Mouse (Mus musculus): ENCODE results near the gene Sfrp5.

The Sfrp5 gene

DNA sequence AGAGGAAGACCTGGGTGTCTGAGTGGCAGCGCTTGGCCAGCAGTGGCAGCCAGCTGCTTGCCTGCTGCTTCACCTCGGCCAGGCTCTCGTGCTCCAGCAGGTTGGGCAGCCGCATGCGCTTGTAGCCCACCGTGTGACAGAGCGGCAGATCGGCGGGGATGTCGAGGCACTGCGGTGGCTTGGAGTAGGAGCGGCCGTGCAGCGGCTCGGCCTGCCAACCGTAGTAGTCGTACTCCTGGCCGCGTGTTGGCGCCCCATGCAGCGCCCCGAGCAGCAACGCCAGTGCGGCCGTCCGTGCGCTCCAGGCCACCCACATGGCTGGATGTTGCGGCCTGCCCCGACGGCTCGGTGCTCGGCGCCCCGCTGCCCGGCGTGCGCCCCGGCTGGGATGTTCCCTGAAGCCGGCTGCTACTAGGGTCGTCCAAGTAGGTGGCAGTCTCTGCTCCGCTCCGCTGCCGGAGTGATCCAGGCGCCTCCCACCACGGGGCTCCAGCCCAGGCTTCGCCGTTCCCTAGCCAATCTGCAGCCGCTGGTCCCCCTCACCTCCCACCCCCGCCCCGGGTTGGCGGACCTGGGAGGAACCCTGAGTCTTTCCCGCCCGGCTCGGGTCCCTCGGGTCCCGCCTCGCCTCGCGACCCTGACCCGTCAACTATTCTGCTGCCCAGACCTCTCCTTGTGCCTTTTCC is at the start of gene Sfrp5:
Gene Sfrp5 (minus strand): TSS at position 557 of the 686 bp plus-strand sequence.
- DNase-seq = no peak

DNA sequence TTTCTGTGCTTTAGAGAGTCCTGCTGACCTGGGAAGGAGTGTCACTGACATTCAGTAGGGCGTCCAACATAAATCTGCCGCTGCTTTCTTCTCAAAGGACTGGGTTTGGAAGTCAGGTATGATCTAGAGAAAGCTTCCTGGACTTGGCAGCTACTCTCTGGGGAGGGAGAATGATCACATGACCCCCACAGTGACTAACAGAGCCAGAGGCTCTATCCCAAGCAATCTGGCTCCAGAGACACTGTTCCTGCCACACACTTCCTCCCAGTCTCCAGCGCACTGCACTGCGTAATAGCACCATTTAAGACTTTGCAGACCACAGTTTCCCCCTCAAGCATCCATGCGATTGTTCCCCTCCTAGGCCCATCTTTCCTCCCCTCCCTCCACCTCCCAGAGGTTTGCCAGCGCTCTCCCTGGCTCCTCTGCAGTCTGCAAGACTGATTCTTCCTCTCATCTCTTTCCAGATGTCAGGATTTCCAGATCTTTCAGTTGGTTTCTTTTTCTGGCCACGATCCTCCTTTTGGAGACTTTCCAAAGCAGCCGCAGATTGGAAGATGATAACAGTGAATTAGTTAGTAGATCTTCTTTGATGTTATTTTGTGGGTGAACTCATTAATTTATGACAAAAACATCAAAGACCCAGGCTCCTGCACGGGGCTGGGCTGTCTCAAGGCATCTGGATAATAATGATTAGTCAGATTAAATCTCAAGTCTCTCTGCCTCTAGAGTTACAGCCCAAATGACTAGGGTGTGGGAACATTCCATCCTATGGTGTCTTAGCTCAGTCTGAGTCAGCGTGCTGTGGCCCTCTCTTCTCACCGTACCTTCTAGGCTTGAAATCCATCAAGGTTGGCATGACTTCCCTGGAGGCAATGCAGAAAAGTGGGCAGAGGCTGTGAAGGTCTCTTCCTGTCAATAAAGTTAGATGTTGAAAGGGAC is 48.2 kb upstream of the Sfrp5 start:
- no peak for DNase-seq

DNA sequence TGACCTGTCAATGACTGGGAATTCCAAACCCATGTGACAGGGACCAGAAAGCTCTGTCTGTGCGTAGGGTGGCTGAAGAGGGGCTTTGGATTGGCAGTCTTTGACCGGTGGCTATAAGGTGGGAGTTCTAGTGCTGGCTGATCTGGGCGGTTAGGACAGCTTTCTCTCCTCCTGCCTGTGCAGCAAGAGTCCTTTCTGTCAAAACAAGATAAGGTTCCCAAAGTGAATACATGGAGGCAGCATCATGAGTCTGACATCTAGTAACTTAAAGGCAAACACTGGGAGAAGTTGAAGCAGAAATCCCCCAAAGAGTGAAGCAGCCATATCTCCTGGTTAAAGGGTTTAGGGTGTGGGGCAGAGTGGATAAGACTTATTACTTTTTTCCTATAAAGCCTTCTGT is 45.5 kb upstream of the Sfrp5 start, which contains the start of gene Golga7b:
Gene Golga7b (plus strand): TSS at position 56 of the 400 bp plus-strand sequence.
- DNase-seq = no peak

- DNase-seq = no peak
These were observed 44.6 kb upstream of the Sfrp5 start for GRCm38 (mm10) chr19:42246626-42247025.

- DNase-seq = no peak
These were observed 41.3 kb upstream of the Sfrp5 start for GRCm38 (mm10) chr19:42243401-42243800.

- DNase-seq = no peak
These were observed 38.8 kb upstream of the Sfrp5 start for GRCm38 (mm10) chr19:42240881-42241280.

- no peak for DNase-seq
These were observed 36.3 kb upstream of the Sfrp5 start for GRCm38 (mm10) chr19:42238341-42238715.

DNA sequence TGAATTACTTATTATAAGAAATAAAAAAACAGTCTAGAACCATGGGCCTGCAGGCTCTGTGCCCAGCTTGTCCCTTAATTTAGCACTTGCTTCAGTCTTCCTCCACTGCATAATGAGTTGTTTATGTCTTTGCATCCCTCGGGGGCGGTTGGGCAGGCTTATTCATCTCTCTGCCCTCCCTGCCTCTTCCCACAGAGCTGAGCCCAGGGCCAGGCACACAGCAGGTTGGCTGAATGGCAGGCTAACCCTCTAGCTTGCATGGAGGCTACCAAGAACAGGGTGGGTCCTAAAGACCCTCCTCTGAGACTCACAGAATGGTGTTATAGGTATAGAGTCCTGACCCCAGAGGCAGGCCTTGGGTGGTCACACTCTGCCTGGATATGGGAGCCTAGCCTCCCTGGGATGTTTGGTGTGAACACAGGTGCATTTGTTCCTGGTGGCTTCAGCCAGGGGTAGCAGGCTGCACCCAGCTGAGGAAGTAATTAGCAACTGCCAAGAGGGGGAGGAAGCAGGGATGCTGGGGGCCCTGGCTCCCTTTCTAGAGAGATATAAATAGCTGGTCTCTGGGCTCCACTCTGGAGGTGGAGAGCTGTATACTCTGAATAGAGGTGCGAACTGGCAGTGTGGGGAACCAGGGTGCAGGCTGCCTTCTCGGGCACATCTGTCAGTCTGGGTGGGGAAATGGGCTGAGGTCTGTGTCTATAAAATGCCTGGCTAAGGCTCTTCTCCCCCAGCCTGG is 35.7 kb upstream of the Sfrp5 start:
- DNase-seq = peak; percentile 35

DNA sequence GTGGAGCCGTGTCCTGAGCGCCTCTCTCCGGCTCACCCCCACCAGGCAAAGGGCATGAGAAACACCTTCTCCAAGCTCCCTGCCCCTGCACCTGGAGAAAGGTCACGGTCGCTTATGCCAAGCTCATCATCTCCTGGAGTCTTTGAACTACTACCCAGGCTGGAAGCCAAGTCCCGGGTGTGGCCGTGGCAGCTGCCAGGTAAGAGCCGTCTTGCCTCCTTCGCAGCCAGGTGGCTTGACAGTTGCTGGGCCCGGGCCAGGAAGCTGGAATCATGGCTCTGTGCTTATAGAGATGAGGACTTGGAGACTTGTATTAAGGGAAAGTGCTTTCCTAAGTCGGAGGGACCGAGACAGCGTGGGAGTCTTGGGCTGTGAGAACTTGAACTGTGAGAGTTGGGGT is 28.9 kb upstream of the Sfrp5 start:
- DNase-seq = peak; percentile 35

DNA sequence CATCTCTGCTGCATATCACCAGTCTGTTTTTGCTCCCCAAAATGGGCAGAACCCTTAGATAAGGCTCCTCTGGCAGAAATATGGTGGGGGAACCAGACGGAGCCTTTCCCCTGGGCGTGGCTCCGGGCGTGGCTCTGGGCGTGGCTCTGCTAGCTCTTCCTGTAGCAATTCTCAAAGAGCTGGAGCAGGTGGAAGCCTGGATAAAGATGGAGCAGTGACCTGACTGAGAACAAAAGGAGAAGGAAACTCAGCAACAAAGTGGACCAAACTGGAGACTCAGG is 28.2 kb upstream of the Sfrp5 start:
- no peak for DNase-seq

DNA sequence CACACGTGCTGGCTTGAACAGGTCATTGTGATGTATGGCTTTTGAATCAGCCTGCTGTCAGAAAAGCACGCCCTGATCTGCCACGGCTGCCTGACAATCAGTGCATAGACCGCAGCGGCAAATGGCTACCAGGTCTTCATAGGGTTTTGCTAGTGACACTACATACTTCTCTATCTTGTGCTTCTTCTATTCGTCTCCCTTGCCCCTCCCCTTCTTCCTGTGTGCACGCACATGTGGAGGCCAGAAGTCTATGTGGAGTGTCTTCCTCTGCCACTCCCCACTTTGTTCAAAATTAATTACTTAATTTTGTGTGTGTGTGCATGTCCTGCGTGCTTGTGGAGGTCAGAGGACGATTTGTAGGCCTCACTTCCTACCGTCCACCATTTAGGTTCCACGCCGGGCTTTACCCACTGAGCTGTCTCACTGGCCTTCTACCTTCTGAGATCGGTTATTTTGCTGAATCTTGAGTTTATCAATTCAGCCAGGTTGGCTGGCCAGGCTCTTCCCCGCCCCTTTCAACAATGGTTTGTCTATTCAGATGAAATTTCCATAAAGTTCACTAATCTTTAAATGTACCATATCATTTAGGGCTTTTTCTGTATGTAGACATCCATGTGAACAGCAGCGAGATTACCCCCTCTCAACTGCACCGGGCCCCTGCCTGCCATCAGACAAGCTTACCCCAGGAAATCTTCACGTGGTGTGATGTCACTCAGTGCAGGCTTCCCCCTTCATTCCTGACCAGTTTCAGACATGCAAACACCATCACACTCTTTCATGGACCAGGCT is 27.6 kb upstream of the Sfrp5 start:
- DNase-seq = no peak

GRCm38 (mm10) chr19:42226451-42226850 is 24.4 kb upstream of the Sfrp5 start:
- DNase-seq = no peak

DNA sequence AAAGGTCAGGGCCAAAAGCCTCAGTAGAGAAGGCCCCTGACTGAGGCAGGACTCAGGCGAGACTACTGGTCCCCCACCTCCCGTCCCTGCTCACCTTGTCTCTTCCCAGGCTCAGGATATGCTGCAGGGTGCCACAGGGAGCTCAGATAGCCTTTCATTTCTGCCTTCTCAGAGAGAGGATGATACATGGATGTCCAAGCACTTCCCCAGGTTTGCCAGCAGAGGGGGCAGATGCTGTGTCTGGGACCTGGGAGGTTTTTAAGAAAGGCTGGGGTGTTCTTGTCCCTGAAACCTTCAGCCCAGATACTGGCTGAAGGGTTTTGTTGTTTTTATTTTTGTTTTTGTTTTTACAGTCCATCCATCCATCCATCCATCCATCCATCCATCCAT is 15.3 kb upstream of the Sfrp5 start:
- DNase-seq = peak; percentile 23

GRCm38 (mm10) chr19:42216699-42217373 is 14.8 kb upstream of the Sfrp5 start:
- no peak for DNase-seq

GRCm38 (mm10) chr19:42214601-42215000 is 12.5 kb upstream of the Sfrp5 start:
- no peak for DNase-seq

GRCm38 (mm10) chr19:42211936-42212335 is 9.9 kb upstream of the Sfrp5 start:
- no peak for DNase-seq

- no peak for DNase-seq
These were observed 7.9 kb upstream of the Sfrp5 start for GRCm38 (mm10) chr19:42209976-42210375.

DNA sequence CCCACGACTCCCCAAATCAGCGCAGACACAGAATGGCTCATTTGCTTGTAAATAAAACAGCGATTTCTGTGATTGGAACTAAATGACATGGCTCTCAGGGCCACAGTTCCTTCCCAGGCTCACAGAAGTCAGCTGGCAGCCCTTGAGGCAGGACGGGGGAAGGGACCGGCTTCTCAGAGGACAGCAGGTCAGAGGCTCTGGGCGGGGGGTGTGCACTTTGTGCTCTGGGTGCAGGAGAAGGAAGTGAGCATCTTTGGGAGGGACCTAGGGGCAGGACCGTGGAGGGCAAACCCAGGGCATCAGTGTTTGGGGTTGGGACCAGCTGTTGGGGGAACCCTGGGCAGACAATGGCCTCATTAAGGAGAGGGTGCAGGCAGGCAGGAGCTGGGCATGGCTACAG is 7.4 kb upstream of the Sfrp5 start:
- no peak for DNase-seq

- DNase-seq = no peak
These were observed 3.1 kb upstream of the Sfrp5 start for GRCm38 (mm10) chr19:42205201-42205600.

GRCm38 (mm10) chr19:42204306-42204705 is 2.3 kb upstream of the Sfrp5 start:
- no peak for DNase-seq

DNA sequence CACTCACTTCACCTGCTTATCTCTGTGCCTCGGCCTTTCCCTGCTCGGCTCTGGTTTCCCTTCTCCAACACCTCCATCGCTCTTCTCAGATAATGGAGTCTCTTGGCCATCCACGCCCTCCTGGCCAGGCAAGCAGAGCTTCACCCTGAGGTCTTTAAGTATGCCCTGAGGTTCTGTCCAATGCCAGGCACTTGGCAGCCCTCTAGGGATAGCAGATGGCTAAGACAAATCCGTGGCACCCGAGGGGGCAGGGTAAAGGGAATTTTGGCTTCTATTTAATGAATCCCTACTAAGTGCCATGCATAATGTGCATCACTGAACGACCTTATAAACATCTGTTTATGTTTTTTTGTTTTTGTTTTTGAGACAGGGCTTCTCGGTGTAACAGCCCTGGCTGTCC is 415 bp upstream of the Sfrp5 start:
- DNase-seq = no peak

GRCm38 (mm10) chr19:42198026-42198425 is 4.0 kb downstream of the Sfrp5 start:
- no peak for DNase-seq
